Mouse (Mus musculus): Measurements from ENCODE around the gene Ptpn13.
A peak's percentile ranks its signal among the peaks of the same experiment; 100 is the strongest.

The Ptpn13 gene

DNA sequence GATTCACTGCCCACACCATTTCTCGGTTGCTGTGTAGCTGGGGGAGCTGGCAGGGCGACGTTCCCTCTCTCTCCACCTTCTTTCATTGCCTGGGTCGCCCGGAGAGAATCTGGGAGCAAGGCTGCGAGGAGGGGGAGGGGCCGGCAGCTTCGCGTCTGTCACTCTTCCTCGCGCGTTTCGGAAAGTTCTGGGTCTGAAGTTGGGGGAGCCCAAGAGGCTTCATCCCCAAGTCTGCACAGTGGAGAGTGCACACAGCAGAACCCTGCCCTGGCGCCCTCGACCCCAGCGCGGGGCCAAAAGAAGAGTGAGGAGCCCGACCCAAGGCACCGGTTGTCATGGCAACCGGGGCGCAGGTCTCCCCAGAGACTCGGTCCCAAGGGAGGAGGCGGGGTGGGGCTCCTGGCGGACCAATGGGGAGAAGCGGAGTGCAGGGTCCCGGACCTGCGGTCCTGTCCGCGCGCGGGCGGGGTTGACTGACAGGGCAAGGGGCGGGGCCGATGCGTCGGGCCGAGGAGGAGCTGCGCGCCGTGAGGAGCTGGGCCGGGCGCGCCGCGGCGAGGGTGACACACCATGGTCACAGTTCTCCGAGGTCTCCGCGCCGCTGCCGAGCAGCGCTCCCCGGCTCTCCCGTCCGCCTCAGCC, at the start of gene Ptpn13:
TSS of gene Ptpn13 (plus strand) at position 515 of the 642 bp plus-strand sequence.
- DNase-seq: peak; percentile 97

DNA sequence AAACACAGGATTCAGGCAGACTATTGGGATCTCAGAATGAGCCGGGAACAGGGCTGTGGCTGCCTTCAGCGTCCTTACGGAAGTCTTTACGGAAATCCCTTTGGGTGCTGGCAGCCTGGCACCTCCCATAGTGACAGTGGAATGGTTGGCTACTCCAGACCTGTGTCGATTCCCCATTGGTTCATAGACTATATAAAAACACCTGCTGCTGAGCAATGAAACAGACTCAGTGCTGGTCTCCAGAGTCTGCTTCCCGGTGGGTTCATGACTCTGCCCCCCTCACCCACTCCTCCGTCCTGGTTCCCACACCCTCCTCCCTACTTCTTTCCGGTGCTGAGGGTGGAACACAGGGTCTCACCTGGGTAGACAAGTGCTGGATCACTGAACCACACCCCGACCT, 49.8 kb upstream of the Ptpn13 start:
- no peak for DNase-seq

DNA sequence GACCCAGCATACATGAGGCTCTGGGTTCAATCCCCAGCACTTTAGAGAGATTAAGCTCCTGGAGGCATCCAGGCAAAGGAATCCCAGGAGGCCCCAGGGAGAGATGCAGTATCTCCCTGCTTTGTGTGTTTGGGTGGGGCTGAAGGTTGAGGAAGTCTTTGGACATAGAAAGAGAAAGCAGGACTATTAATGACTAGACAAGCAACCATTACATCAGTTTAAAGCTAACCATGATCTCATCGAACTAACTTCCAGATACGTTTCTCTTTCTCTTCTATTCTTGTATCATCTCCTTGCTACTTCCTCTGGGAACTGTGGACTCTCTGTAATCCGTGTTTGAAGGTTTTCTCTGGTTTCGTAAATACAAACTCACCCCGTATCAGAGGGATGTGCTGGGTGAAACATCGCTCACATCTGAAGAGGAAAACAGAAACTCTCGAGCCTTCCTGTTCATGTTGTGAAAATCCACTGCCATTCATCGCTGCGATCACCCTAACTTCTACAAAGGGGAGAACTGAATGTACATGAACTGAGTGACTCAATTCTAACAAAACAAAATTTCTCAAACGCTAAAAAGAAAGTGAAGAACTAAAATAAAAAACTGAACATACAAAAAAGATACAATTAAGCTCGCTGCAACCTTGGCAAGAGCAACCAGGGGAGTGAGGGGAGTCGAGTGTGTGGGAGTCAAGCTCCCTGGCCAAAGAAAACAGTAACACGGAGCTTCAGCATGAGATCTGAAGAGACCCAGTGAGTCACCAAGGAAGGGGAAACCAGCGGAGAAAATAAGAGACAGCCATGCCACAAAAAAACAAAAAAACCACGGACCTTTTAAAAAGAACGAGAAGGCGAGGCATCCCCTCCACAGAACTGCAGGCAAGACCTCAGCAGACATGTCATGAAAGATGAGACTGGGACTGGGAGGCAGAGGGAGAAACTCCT, 48.4 kb upstream of the Ptpn13 start:
- DNase-seq: no peak

DNA sequence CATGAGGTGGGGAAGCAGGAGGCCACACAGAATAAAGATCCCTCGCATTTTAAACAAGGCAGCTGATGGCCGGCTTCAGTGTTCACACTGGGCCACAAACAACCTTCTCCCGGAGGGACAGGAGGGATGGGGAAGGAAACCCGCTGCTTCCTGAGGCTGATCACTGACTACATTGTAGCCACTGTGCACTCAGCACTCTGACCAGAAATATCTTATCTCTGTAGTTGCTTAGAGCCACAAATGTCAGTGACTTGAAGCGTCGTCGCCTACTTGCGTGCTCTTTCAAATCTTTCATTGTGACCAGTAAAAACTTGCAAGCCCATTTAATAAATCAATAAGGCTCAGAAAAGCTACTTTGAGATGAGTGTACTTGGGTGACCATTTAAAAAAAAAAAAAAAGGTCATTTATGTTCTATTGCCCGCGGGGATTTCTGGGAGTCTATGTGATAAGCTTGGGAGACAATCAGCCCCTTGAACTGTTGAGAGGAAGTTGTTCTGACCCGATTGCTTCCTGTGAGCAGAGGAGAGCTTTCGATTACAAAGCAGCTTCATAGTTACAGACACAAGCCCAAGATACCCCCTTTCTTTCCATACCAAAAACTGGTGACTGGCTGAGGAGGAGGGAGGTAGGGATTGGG, 47.4 kb upstream of the Ptpn13 start:
- no peak for DNase-seq

DNA sequence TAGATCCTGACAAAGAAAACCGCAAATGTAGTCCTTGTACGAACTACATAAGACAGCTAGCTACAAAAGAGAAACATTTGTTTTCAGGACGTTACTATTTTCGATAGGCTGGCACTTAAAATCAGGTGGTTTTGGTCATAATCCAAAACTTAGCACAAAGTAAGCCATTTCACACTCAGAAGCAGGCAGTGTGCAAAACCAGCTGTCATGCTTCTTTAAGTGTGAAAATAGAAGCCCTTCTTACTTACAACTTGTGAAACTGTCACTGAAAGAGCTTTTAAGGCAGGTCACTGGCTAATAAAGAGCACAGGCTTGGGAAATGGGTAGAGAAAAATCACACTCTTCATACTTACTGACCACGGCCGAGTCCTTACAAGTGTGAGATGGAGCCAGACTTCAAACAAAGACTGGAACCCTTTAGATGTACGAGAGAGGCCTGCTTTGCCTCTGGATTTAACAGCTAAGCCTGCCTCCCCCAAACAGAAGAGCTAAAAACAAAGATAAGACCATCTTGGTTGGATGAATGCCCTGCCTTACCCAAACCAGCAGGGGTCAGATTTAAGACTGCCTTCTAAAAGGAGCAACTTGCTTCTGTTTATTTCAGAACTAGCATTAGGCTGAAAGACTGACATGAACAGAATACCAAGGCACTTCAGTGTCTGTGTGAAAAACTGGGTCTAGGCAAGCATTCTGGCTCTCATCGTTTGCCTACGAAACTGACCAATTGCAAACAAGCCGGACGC, 44.0 kb upstream of the Ptpn13 start:
- no peak for DNase-seq

DNA sequence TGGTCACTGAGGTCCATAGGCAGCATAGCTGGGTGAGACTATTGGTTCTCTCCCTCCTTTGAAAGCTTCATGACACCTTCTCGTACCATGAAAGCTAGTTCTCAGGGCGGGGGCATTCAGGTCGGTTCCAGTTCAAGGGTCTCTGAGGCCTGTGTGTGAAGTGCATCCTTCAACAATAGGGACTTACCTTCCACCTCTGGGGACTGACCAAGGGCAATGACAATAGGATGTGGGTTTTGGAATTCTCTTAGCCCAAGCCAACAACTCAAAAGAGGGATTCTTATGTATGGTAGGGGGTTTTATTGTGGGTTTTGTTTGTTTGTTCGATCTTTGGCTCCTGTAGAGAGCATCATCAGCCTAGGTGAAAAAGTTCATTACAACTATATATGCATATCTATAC, 42.0 kb upstream of the Ptpn13 start:
- DNase-seq: no peak

DNA sequence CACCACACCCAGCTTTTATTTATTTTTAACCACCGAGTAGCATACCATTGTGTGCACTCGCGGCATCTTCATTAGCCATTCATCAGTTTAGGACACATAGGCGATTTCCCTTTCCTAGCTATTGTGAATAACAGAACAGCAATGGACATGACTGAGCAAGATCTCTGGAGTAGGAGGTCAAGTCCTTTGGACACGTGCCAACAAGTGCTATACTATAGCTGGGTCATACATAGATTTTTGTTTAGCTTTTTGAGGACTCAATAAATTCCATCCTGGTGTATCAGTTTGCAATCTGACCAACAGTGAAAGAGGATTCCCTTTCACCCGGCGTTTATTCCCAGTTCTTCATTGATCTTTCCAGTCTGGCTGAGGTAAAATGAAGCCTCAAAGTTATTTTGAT, 41.0 kb upstream of the Ptpn13 start:
- no peak for DNase-seq

DNA sequence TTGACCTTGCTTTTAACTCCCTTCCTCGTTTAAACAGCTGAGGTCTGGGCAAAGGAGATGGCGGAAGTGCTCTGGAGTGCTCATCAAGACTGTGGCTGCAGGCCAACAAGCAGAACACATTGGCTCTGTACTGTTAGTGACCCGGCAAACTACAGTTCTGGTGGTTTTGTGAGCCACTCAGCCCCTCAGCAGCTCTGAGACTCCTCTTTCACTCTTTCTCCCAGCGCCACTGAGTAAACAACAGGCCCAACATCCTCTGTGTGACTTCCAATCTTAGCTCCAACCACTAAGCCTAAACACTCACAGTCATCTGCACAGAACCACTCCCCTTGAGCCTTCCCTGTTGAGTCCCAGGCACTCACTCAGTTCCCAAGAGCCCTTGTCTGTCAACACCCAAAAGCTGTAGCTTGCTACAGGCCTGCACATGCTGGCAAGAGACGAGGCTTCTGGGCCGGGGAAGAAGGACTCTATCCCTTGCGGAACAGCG, 37.4 kb upstream of the Ptpn13 start:
- DNase-seq: peak; percentile 64

DNA sequence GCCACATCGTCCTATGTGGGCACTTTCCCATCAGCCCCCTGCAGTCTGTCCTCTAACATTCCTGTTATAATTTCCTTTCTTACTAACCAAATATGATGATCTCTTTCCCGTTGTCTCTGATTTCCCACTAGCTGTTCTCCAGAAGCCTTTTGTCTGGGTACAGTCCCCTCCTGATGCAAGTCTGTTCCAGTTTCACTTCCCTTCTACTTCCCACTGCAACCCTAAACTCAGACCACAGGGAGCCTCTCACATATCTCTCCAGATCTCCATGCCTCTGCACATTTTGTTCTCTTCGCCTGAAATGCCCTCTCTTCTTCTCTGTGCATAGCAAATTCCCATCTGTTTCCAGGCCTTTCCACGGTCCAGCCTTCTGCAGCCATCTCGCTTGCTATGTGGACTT, 35.6 kb upstream of the Ptpn13 start:
- no peak for DNase-seq

DNA sequence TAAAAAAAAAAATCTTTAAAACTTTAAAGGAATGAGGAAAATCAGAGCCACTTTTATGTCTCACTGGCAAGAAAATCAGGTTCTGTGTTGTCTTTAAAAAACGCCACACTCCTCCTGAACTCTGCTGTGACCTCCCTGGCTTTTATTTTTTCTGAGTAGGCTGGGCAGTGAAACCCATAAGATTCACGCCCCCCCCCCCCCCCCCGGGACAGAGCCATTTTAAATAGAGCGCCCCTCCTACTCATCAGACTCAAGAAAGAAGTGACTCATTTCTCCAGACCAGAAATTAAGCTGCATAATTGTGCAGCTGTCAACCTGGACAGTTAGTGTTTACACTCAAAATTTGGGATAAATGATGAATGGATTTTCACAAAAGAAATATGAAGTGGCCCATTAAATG, 31.8 kb upstream of the Ptpn13 start:
- DNase-seq: no peak

DNA sequence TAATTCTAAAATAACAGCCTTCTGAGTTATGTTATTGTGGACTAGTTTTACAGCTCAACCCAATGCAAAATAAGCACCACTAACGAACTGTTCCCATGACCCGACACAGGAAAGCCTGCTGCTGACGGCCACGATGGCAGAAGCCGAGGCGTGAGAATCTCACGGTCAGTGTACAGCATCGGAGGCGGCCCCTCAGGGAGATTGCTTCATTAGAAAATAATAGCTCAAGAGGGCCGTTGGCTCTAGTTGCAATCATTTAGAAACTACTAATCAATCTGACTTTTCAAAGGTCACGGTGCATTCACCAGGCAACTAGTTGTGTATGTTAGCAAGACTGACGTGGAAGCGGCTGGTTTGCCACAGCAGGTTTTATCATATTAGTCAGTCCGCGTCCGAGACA, 31.2 kb upstream of the Ptpn13 start:
- DNase-seq: no peak

DNA sequence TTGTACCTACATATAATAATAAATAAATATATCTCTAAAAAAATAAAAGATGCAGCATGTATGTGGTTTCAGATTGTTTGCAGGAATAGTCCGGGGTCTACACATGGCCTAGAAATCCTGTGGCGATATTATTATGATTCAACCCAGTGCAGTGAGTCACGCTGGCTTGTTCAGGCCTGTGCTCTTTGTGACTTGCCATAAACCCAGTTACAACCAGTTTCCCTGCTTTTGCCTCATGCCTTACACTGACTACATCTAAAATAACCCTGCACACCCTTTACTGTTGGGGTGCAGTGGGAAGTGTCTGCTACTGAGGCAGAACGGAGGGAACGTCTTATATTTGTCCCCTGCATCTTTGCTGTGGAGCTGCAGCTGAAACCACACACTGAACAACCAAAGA, 29.3 kb upstream of the Ptpn13 start:
- no peak for DNase-seq

DNA sequence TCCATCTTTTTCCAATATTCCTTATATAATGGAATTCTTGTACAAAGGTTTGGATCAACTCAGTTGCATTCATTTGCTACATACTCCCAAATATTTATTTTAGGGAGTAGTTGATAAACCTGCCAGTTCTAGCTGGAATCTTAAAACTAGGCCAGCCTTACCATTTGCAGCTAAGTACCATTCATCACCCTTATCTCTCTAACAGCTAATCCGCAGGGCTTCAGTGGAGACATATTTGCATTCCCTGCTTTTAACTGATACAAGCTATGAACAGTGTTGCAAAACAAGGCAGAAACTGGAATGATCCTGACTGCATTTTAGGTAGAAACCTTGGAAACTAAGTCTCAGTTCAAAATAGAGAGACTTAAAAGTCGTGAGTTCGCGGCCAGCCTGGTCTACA, 27.6 kb upstream of the Ptpn13 start:
- DNase-seq: no peak

DNA sequence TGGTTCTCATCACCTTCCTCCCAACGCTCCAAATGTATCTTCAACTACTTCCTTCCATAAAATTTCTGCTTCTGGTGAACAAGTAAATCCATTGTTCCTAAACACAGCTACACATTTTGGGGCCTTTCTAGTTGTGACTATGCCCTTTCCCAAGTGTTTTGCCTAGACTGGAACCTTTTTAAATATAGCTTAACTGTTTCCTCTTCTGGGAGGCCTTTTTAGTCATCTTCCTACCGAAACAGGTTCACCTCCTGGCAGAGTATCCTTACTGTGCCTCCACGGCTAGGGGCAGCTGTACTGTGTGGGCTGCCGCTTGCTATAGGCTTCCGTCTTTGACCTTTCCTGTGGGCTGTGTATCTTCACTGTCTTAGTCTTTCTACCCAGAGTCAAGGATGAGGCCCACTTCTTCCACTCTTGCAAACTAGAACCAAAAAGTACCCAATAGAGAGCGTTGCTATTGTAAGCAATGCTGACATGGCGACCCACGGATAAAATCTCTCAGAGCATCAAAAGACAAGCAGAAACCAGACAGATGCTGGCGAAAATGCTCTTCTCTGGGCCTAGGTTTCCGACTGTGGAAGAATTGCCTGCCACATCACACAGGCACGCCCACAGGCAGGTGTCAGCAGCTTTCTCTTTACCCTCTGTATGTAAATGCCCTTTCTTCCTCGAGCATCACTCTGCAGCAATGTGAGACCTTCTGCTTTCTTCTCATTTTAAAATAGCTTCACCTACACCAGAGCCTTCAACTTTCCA, 20.6 kb upstream of the Ptpn13 start:
- no peak for DNase-seq

DNA sequence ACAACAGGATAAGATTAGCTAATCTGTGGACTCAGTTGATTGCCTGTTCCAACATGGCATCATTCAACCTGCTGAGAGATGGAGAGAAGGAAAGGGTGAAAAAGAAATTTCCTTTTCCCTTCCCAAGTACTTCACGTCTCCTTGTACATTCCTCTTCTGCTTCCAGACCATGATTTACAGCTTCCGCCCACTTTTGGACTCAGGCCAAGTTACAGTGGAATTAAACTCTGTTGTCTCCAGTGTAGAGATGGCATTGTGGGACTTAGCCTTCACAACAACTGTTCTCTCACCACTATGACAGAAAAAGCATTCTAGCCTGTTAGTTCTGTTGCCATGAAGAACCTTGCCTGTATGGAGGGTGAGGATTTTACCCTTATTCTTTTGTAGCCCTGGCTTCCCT, 19.1 kb upstream of the Ptpn13 start:
- no peak for DNase-seq

DNA sequence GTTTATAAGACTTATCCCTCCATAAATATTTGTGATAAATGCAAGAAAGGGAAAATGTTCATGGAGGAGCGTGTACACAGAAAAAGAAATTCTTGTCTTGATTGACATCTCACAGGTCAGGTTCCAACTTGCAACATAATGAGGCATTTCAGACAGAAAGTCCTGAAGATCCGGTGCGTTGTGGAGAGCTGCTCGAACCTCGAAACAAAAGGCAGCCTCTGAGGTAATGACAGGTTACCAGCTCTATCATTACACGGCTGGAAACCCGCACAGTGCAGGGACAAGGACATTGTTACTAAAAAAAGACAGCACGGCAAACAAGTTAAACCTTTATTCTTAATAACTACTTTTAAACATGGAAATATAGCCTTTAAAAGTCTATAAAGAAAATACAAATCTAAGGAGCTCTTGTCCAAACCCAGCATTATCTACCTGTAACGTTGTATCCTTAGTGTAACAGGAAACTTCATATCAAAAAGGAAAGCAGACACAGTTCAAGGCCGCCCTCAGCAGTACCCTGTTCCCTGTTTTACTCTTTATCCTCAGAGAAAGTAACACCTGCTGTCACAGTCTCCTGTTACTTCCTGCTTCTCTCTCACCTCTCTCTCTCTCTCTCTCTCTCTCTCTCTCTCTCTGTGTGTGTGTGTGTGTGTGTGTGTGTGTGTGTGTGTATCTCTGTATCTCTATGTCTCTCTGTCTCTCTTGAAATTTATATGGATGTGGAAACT, 12.8 kb upstream of the Ptpn13 start:
- DNase-seq: no peak

DNA sequence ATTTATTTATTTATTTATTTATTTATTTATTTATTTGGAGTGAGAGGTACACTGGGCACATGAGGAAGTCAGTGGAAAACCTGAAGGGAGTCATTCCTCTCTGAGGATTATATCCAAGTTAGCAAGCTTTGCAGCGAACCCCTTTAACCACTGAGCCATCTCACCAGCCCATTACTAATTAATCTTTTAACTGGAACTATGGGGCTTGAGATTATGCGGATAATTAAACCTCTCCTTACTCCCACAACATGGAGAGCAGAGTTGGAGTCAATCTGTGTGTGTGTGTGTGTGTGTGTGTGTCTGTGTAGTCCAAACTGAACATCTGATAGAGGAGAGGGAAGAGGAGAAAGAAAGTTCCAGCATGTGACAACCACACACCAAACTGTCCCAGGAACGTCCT, 10.4 kb upstream of the Ptpn13 start:
- DNase-seq: peak; percentile 70

DNA sequence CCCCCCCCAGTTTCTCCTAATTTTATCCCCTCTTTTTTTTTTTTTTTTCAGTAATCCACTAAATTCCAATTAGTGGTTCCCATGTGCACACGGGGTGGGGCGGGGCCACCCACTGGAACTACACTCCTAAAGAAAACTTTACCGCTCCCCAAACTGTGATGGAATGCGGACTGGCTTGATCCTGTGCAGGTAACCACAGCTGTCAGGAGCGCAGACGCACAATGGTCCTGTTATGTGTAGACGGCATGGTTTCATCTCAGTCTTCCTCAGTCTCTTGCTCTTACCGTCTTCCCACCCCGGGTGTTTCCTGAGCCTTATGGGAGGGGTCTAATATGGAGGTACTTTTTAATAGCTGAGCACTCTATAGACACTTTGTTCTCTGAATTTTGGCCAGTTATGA, 7.0 kb upstream of the Ptpn13 start:
- DNase-seq: no peak

DNA sequence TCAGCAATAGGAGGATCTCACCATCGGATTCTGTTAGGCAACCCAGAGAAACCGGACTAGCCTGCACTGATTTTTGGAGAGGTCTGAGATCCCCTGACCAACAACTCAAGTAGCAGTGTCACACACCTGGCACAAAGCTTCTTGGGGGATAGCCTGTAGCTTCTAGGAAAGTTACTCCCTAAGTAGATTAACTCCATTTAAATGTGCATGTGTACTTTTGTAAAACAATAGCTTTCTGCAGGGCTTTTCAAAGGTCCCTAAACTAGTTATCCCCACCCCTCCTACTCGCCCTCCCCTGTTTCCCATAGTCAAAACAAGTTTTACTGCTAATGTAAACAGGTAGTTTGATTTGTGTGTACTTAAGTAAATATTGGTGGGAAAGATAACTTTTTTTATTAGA, 6.1 kb upstream of the Ptpn13 start:
- DNase-seq: no peak

DNA sequence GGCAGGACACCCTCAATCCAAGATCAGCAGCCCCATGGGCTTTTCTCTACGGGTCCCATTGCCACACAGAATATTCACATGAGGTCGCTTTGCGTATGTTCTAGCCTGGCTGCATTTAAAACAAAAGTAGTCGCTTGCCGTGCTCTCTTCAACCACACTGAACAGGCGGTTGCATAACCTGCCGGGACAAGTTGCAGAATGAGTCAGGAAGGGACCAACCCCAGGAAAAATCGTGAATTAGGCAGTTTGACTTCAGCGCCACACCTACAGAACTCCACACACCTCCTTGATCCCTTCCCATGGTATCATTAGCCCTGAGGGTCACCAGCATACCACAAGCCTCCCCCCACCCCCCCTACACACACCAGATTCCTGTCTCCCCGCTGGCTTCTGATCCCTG, 4.4 kb upstream of the Ptpn13 start:
- peak; percentile 49 for DNase-seq

DNA sequence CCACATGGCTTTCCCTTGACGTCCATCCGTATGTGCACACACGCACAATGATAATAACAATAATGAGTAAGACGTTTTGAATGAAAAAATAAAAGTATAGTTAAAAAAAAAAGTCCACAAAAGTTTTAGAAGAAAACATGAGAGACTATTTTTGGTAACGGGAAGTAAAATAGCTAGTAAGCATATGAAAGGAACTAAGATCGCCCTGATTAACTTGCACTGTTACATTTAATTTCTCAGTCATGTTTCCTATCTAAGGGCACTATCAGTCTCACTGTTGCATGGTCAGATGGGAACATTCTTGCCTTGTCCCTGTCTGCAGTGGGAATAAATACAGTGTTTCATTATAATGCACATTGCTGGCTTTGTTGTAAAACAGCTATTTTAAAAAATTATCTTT, 2.4 kb upstream of the Ptpn13 start:
- no peak for DNase-seq
